In genomic region chr1:36001821-36002220, GRCm38 (mm10) we compare ENCODE assay signal across 22 mouse cellular contexts.
DNase-seq lines count a peak whose midpoint lies in the region; TF ChIP-seq lines count a peak whose summit lies in the region.
"Had no signal": no experiment of that assay in that cellular context is flagged by ENCODE, and none has a peak within 500 bp of the region (broad histone marks: within the 10 kb centered on the region; RNA-seq: fewer than 3 reads in every experiment).

No protein-coding gene starts in this region.

- H3K27me3 ChIP-seq in ES-Bruce4 (ENCODE audit: control insufficient read depth, insufficient read depth, low read length, poor library complexity, severe bottlenecking) = no peaks in the 10 kb centered on the region
- H3K27me3 ChIP-seq: embryonic facial prominence, embryonic 13.5 days; embryonic facial prominence, embryonic 15.5 days; forebrain, embryonic 12.5 days; Patski had no signal

- 0 out of 2 replicates have a peak, but pooled peaks cover 5% of the 10 kb centered on the region for H3K9me3 ChIP-seq in ES-Bruce4 (replicated peaks; ENCODE audit: control insufficient read depth, insufficient read depth, low read length, poor library complexity, severe bottlenecking)
- H3K9me3 ChIP-seq: embryonic facial prominence, embryonic 13.5 days; embryonic facial prominence, embryonic 15.5 days; G1E had no signal

- TF ChIP-seq POLR2A in ES-Bruce4 (IDR thresholded peaks at IDR 0.05; ENCODE audit: insufficient read depth, low read length) = no peak

- no peaks in the 10 kb centered on the region for H3K36me3 ChIP-seq in ES-Bruce4 (ENCODE audit: control insufficient read depth, insufficient read depth, low read length, poor library complexity, severe bottlenecking)
- H3K36me3 ChIP-seq: embryonic facial prominence, embryonic 13.5 days; embryonic facial prominence, embryonic 15.5 days; forebrain, embryonic 10.5 days; forebrain, embryonic 12.5 days; G1E had no signal

- TF ChIP-seq CTCF in ES-Bruce4 (IDR thresholded peaks at IDR 0.05; ENCODE audit: low read depth, low read length) = no peak

- intact Hi-C loops in heart, postnatal 36 days (cut with DNase I) = no loop called here

- no peak overlapping the region for H3K27ac ChIP-seq in ES-Bruce4 (ENCODE audit: insufficient read depth, low read length)
- H3K27ac ChIP-seq: embryonic facial prominence, embryonic 13.5 days; embryonic facial prominence, embryonic 15.5 days; forebrain, embryonic 12.5 days had no signal

- no peak overlapping the region for H3K4me3 ChIP-seq in ES-Bruce4 (ENCODE audit: low read depth, low read length)
- H3K4me3 ChIP-seq: embryonic facial prominence, embryonic 13.5 days; embryonic facial prominence, embryonic 15.5 days; erythroblast, embryonic 14.5 days; forebrain, embryonic 10.5 days; forebrain, embryonic 12.5 days had no signal

- H3K9ac ChIP-seq in ES-Bruce4 (ENCODE audit: low read depth, poor library complexity, severe bottlenecking) = no peak overlapping the region
- H3K9ac ChIP-seq: embryonic facial prominence, embryonic 13.5 days; embryonic facial prominence, embryonic 15.5 days; forebrain, embryonic 12.5 days had no signal

- H3K4me1 ChIP-seq in ES-Bruce4 (ENCODE audit: control insufficient read depth, insufficient read depth, low read length) = peaks cover 2% of the 10 kb centered on the region

- TF ChIP-seq EP300 in ES-Bruce4 (IDR thresholded peaks at IDR 0.05; ENCODE audit: insufficient read depth, low read depth, low read length) = peak; percentile 89

- DNase-seq in ES-CJ7 (ENCODE audit: low read depth, low spot score) (peak; percentile 73), R1 (ENCODE audit: low read depth, low spot score) (peak; percentile 80)
- no peak for DNase-seq in heart, adult 11 months
- no peak for DNase-seq in left cerebral cortex, adult 9 months (ENCODE audit: low spot score in 2 of 2)
- DNase-seq in heart, postnatal 36 days = no peak
- DNase-seq: adrenal gland, adult 8-10 months; adrenal gland, postnatal 14 days; adrenal gland, postnatal 36 days; cerebellum, adult 11-12 months; cerebellum, adult 2 months; cerebellum, adult 9-11 months; cerebellum, postnatal 14 days; cerebellum, postnatal 36 days; embryo, embryonic 11 days had no signal

Comparison
In these comparisons a context has a peak if more than half of its experiments do, and no peak if none do; other contexts are left out.
1. DNase-seq: peak in ES-CJ7 (single experiment) and R1 (single experiment); none in heart, adult 11 months (single experiment), left cerebral cortex, adult 9 months (0 of 2) and heart, postnatal 36 days (0 of 2).